Mouse (Mus musculus) liver, embryonic 11.5 days (tissue): ENCODE data around the gene Sapcd2. TPM values are rescaled to one million over a fixed set of nuclear protein-coding genes. Genes with fewer than 3 reads are reported as not detected.
A peak's percentile ranks its signal among the peaks of the same experiment; 100 is the strongest.

ENCODE experiments used
- ATAC-seq: fragments of 200-750 bp; cut with Nextera tagmentation; replicated peaks from 2 replicates; pipeline ENCODE4 v1.8.0; 2017; ENCODE audit warnings: moderate number of reproducible peaks, mild to moderate bottlenecking, moderate TSS enrichment, moderate library complexity; ENCODE audit not compliant: low FRiP score
- DNase-seq: peaks from one replicate; pipeline ENCODE4 v3.0.0-alpha.2; 2017; ENCODE audit warnings: low spot score
- H3K27ac ChIP-seq: fragments of 300-500 bp; sonication (generic); 2 replicates; pipeline ENCODE4 v1.5.1; 2014; ENCODE audit warnings: mild to moderate bottlenecking, low read depth, low read length, control low read depth
- H3K27me3 ChIP-seq: fragments of 300-500 bp; sonication (generic); replicated peaks from 2 replicates; pipeline ENCODE4 v1.6.1; 2014; ENCODE audit warnings: low read length, mixed read lengths; ENCODE audit not compliant: control insufficient read depth, insufficient read depth
- H3K36me3 ChIP-seq: fragments of 300-500 bp; sonication (generic); 2 replicates; pipeline ENCODE4 v1.6.1; 2014; ENCODE audit warnings: mild to moderate bottlenecking, low read length, moderate library complexity, mixed read lengths; ENCODE audit not compliant: control insufficient read depth, insufficient read depth
- H3K4me1 ChIP-seq: fragments of 300-500 bp; sonication (generic); replicated peaks from 2 replicates; pipeline ENCODE4 v1.6.1; 2014; ENCODE audit warnings: low read length, mixed read lengths; ENCODE audit not compliant: control insufficient read depth, insufficient read depth
- H3K4me2 ChIP-seq: fragments of 300-500 bp; sonication (generic); 2 replicates; pipeline ENCODE4 v1.6.1; 2014; ENCODE audit warnings: mild to moderate bottlenecking, control low read depth, moderate library complexity
- H3K4me3 ChIP-seq: fragments of 300-500 bp; sonication (generic); 2 replicates; pipeline ENCODE4 v1.5.1; 2014; ENCODE audit warnings: low read depth, low read length, control low read depth
- H3K9ac ChIP-seq: fragments of 300-500 bp; sonication (generic); 2 replicates; pipeline ENCODE4 v1.6.1; 2014; ENCODE audit warnings: low read depth, low read length, control low read depth
- H3K9me3 ChIP-seq: fragments of 300-500 bp; sonication (generic); 2 replicates; pipeline ENCODE4 v1.6.1; 2016; ENCODE audit warnings: low read length, inconsistent platforms, mixed read lengths; ENCODE audit not compliant: control insufficient read depth
- WGBS: fragments of 180-500 bp; shearing (Covaris S2); extraction: QIAGEN DNeasy Blood & Tissue Kit; methylation state at CpG from one replicate; pipeline ENCODE4 v1.1.7; 2014; 5-methylcytosine and 5-hydroxymethylcytosine counted together
- polyA plus RNA-seq: library from polyadenylated mRNA; unstranded; fragments of >200 nt; fragmentation: Nextera tagmentation; extraction: Ambion mirVana; gene quantifications from 2 replicates; pipeline ENCODE4 v1.2.1, GENCODE M21; 2014

Sapcd2 gene
- polyA plus RNA-seq, result 45.3 and 51.0 TPM in 2 replicates

DNA sequence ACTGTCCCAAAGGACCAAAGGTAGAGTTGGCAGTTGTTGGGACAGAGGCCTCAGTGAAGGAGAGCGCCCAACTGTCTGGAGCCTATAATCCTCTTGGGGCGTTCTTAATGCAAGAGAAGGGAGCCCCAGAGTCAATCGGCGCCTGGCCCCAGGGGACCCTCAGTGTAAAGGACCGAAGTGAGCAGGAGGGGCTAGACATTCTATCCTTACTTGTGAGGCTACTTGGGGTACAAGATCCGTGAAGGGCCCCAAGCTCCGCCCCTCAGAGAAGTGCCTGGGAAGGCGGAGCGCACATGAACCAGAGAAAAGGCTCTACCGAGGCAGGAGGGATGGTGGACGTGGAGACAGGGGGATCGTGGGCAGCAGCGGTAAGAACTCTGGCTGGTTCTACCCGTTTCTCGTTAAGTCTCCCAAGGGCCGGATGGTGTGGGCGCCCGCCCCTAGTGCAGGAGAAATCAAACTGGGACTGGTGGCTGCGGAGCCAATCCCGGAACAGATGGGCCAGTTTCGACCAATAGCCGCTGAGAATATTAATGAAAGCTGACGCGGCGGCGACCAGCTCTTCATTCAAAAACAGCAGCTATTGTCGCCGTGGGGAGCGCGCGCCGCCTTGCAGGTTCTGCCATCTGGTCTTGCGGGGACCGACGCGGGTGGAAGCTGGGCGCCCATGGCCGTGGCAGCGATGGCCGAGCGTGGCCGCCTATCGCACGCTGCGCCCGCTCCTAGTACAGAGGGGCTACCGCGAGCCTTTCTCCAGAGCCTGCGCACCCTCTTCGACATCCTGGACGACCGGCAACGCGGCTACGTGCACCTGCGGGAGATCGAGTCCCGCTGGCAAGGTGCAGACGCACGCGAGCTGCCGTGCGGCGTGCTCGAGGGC is at the start of gene Sapcd2:
TSS of gene Sapcd2 (plus strand) at position 558 of the 880 bp plus-strand sequence.
- WGBS, result 1% methylated on average over 65 of the region's 65 CpGs
- peak; percentile 87 for ATAC-seq
- peak within 1 kb of the TSS; percentile 91 for H3K27ac ChIP-seq
- H3K4me2 ChIP-seq, result peak within 1 kb of the TSS; percentile 78
- H3K4me1 ChIP-seq, result peaks cover 34% of the 10 kb centered on the region
- DNase-seq, result peak; percentile 90
- H3K9ac ChIP-seq, result peak within 1 kb of the TSS; percentile 75
- peak within 1 kb of the TSS; percentile 71 for H3K4me3 ChIP-seq
- 0 out of 2 replicates have a peak, but pooled peaks cover 2% of the 10 kb centered on the region for H3K27me3 ChIP-seq
- peaks cover 17% of the 10 kb centered on the region for H3K36me3 ChIP-seq
- H3K9me3 ChIP-seq, result no peaks in the 10 kb centered on the region

DNA sequence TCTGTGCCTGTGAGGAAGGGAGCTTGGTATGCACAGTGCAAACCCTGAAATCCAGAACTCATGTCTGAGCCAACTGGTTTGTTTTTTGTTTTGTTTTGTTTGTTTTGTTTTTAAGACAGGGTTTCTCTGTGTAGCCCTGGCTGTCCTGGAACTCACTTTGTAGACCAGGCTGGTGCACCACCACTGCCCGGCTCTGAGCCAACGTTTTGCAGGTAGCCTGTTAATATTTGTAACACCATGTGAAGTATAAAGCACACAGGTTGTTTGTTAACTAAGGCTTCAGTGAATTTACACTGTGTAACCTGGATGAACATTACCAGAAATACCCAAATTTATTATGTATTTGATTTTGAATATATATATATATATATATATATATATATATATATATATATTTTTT is 46.1 kb upstream of the Sapcd2 start:
- no peak overlapping the region for H3K27ac ChIP-seq
- DNase-seq, result no peak
- H3K4me3 ChIP-seq, result no peak overlapping the region
- peaks cover 9% of the 10 kb centered on the region; the same call in 1 of the 2 replicates for H3K27me3 ChIP-seq
- H3K4me2 ChIP-seq, result no peak overlapping the region
- no peaks in the 10 kb centered on the region for H3K9me3 ChIP-seq
- no peak for ATAC-seq
- 69% methylated on average over 2 of the region's 2 CpGs for WGBS
- no peak overlapping the region for H3K9ac ChIP-seq
- H3K4me1 ChIP-seq, result peaks cover under 1% of the 10 kb centered on the region
- H3K36me3 ChIP-seq, result no peaks in the 10 kb centered on the region

GRCm38 (mm10) chr2:25328440-25328839 is 43.7 kb upstream of the Sapcd2 start:
- Histone ChIP-seq H3K4me2 (no peak overlapping the region), H3K4me1 (peaks cover 9% of the 10 kb centered on the region), H3K36me3 (no peaks in the 10 kb centered on the region), H3K27ac (no peak overlapping the region), H3K9me3 (no peaks in the 10 kb centered on the region), H3K4me3 (no peak overlapping the region), H3K9ac (no peak overlapping the region), H3K27me3 (no peaks in the 10 kb centered on the region)
- ATAC-seq (no peak), DNase-seq (no peak)
- 36% methylated on average over 7 of the region's 7 CpGs for WGBS

- 45% methylated on average over 9 of the region's 9 CpGs for WGBS
Measured at GRCm38 (mm10) chr2:25331470-25331869, 40.7 kb upstream of the Sapcd2 start.

DNA sequence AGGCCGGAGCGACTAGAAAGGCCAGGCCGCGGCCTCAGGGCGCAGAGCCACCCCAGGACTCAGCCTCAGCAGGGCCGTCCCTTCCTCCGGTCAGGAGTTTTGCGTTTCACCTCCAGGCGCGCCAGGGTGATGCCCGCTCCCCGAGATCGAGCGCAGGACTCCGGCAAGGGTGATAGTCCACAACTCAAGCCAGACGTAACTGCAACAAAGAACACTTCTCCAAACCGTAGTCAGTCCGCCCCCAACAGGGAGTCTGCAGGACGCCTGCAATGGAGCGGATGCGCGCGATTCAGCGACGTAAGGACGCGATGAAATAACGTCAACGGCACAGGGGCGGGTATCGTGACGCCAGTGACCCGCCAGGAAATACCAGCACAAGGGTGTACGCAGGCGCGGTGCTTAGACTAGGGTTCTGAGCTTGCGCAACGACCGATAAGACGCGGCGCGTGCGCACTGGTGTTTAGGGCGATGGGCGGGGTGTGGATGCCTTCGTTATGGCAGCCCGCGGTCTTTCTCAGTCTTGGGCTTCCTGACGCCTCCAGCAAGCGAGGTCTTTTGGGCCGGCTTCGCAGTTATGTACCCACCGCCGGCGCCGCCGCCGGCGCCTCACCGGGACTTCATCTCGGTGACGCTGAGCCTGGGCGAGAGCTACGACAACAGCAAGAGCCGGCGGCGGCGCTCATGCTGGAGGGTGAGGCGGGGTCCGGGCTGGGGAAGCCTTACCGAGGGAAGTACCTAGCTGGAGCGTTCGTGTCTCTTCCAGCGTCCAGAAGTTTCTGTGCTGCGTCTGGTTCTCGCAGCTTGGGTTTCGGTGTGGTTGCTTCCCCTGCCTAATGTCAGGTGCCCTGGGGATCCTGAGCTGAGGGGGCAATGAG is 39.6 kb upstream of the Sapcd2 start, which contains the start of gene Man1b1:
TSS of gene Man1b1 (plus strand) at position 53 of the 875 bp plus-strand sequence.
- H3K27me3 ChIP-seq, result no peaks in the 10 kb centered on the region
- H3K4me1 ChIP-seq, result peaks cover 13% of the 10 kb centered on the region
- H3K4me3 ChIP-seq, result peak within 1 kb of the TSS; percentile 88
- H3K9me3 ChIP-seq, result no peaks in the 10 kb centered on the region
- peak; percentile 97 for ATAC-seq
- under 1% methylated on average over 78 of the region's 78 CpGs for WGBS
- H3K4me2 ChIP-seq, result peak within 1 kb of the TSS; percentile 97
- DNase-seq, result peak; percentile 98
- H3K36me3 ChIP-seq, result peaks cover 21% of the 10 kb centered on the region
- peak within 1 kb of the TSS; percentile 91 for H3K9ac ChIP-seq
- H3K27ac ChIP-seq, result peak within 1 kb of the TSS; percentile 84

More at GRCm38 (mm10) chr2:25331470-25331869, 40.7 kb upstream of the Sapcd2 start:
- H3K4me3 ChIP-seq, result peak overlapping the region; percentile 88
- no peaks in the 10 kb centered on the region for H3K27me3 ChIP-seq
- H3K9me3 ChIP-seq, result no peaks in the 10 kb centered on the region
- no peak overlapping the region for H3K27ac ChIP-seq
- ATAC-seq (no peak), DNase-seq (no peak)
- peaks cover 13% of the 10 kb centered on the region for H3K4me1 ChIP-seq
- peaks cover 14% of the 10 kb centered on the region for H3K36me3 ChIP-seq
- peak overlapping the region; percentile 91 for H3K9ac ChIP-seq
- peak overlapping the region; percentile 75 for H3K4me2 ChIP-seq

GRCm38 (mm10) chr2:25333569-25333968 is 38.6 kb upstream of the Sapcd2 start:
- Histone ChIP-seq H3K4me2 (peak overlapping the region; percentile 97), H3K4me1 (peaks cover 13% of the 10 kb centered on the region), H3K27ac (no peak overlapping the region), H3K9me3 (no peaks in the 10 kb centered on the region), H3K4me3 (peak overlapping the region; percentile 88), H3K36me3 (peaks cover 26% of the 10 kb centered on the region), H3K9ac (peak overlapping the region; percentile 91), H3K27me3 (no peaks in the 10 kb centered on the region)
- DNase-seq, result no peak
- no peak for ATAC-seq
- 76% methylated on average over 2 of the region's 2 CpGs for WGBS

DNA sequence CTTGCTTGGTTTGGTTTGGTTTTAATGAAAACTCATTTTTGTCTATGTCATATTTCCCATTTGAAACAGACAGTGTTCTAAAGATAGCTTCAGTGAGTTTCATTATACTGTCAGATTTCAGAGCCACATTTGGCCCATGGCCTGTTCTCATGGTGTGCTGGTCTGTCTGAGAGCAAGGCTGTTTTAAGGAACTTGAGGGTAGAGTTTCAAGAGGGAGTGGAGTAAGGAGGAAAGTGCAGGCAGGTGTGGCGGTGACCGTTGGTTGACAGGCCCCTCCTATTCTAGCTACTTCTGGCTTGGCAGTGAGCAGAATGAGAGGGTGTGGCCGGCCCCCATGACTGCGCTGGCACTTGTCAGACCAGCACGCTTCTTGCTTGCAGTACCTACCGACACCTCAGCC is 33.8 kb upstream of the Sapcd2 start:
- Histone ChIP-seq H3K4me2 (no peak overlapping the region), H3K9ac (no peak overlapping the region), H3K27ac (no peak overlapping the region), H3K36me3 (peaks cover 35% of the 10 kb centered on the region), H3K4me3 (no peak overlapping the region), H3K27me3 (no peaks in the 10 kb centered on the region), H3K9me3 (no peaks in the 10 kb centered on the region), H3K4me1 (peaks cover 6% of the 10 kb centered on the region)
- WGBS, result 91% methylated on average over 6 of the region's 6 CpGs
- ATAC-seq (no peak), DNase-seq (no peak)

DNA sequence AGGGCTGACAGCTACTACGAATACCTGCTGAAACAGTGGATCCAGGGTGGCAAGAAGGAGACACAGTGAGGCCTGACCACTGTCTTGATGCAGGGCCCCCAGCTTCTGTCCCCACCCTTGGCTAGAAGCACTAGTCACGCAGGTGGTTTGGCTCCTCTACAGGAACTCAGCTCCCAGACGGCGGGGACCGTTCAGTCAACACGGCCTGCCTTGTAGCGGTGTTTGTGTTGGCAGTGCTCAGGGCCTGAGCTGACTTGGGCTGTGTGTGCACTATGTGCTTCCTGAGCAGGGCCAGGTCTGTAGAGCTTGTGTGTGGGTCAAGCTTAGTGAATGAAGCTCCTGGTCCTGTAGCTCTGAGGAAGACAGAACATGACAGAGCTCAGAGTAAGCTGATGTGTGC is 24.0 kb upstream of the Sapcd2 start:
- 91% methylated on average over 7 of the region's 7 CpGs for WGBS
- Histone ChIP-seq H3K9ac (no peak overlapping the region), H3K4me3 (no peak overlapping the region), H3K4me1 (no peaks in the 10 kb centered on the region), H3K36me3 (peaks cover 68% of the 10 kb centered on the region), H3K4me2 (no peak overlapping the region), H3K27me3 (no peaks in the 10 kb centered on the region), H3K27ac (no peak overlapping the region), H3K9me3 (no peaks in the 10 kb centered on the region)
- ATAC-seq, result no peak
- no peak for DNase-seq
